In genomic region chr5:15005584-15005983, GRCm38 (mm10) we compare ENCODE assay signal across 18 mouse cellular contexts. TPM values are rescaled to one million over a fixed set of nuclear protein-coding genes. Genes with fewer than 3 reads are reported as not detected.
DNase-seq lines count a peak whose midpoint lies in the region; ATAC-seq and TF ChIP-seq lines count a peak whose summit lies in the region.
"Not testable (repeated sequence)": the region's sequence is repeated elsewhere in the genome, so short reads cannot be mapped to it uniquely, and the experiment has no call there.
"Had no signal": no experiment of that assay in that cellular context is flagged by ENCODE, and none has a peak within 500 bp of the region (broad histone marks: within the 10 kb centered on the region; RNA-seq: fewer than 3 reads in every experiment).

No protein-coding gene starts in this region.

- H3K4me1 ChIP-seq in heart, embryonic 11.5 days (ENCODE audit: control insufficient read depth, insufficient read depth, low read length); hindbrain, embryonic 14.5 days (replicated peaks; ENCODE audit: control insufficient read depth, insufficient read depth, low read length); kidney, embryonic 14.5 days (ENCODE audit: control insufficient read depth, insufficient read depth, low read length); limb, embryonic 14.5 days (ENCODE audit: control insufficient read depth, insufficient read depth, low read length); lung, embryonic 16.5 days (replicated peaks; ENCODE audit: control insufficient read depth, insufficient read depth, low read length); midbrain, embryonic 16.5 days (ENCODE audit: control insufficient read depth, insufficient read depth, low read length); stomach, embryonic 14.5 days (ENCODE audit: control insufficient read depth, insufficient read depth, low read length): not testable (repeated sequence)

- DNase-seq in hindbrain, embryonic 14.5 days (ENCODE audit: low spot score); limb, embryonic 14.5 days (ENCODE audit: low spot score): not testable (repeated sequence)

- not testable (repeated sequence) for TF ChIP-seq POLR2A in limb, embryonic 14.5 days (IDR thresholded peaks at IDR 0.05; ENCODE audit: borderline replicate concordance, extremely low read depth, insufficient read depth, insufficient read length)

- H3K4me2 ChIP-seq in heart, embryonic 11.5 days; hindbrain, embryonic 14.5 days (replicated peaks); kidney, embryonic 14.5 days (replicated peaks; ENCODE audit: low read depth, low read length); limb, embryonic 14.5 days (replicated peaks; ENCODE audit: low read depth, low read length, severe bottlenecking); lung, embryonic 16.5 days (ENCODE audit: low read depth, low read length); midbrain, embryonic 16.5 days (ENCODE audit: low read length); stomach, embryonic 14.5 days (replicated peaks; ENCODE audit: low read depth, low read length): not testable (repeated sequence)

- not testable (repeated sequence) for H3K9me3 ChIP-seq in heart, embryonic 11.5 days (replicated peaks; ENCODE audit: control insufficient read depth, low read length); limb, embryonic 14.5 days (ENCODE audit: control insufficient read depth, low read length); lung, embryonic 16.5 days (ENCODE audit: control insufficient read depth, low read length)
- H3K9me3 ChIP-seq in hindbrain, embryonic 14.5 days (ENCODE audit: control insufficient read depth, low read length) = peaks cover 23% of the 10 kb centered on the region
- H3K9me3 ChIP-seq in kidney, embryonic 14.5 days (ENCODE audit: control insufficient read depth, low read length) = peaks cover 13% of the 10 kb centered on the region
- H3K9me3 ChIP-seq in midbrain, embryonic 16.5 days (replicated peaks; ENCODE audit: control insufficient read depth, low read length, poor library complexity, severe bottlenecking) = peaks cover 22% of the 10 kb centered on the region
- peaks cover 12% of the 10 kb centered on the region; the same call in 1 of the 2 replicates for H3K9me3 ChIP-seq in stomach, embryonic 14.5 days (ENCODE audit: control insufficient read depth, low read depth, low read length)

- H3K4me3 ChIP-seq in heart, embryonic 11.5 days (ENCODE audit: low read depth, low read length); hindbrain, embryonic 14.5 days (replicated peaks; ENCODE audit: low read length); kidney, embryonic 14.5 days (ENCODE audit: low read length); limb, embryonic 14.5 days (replicated peaks; ENCODE audit: low read length); lung, embryonic 16.5 days (ENCODE audit: low read length); midbrain, embryonic 16.5 days (ENCODE audit: low read depth, low read length); stomach, embryonic 14.5 days (ENCODE audit: low read depth, low read length): not testable (repeated sequence)

- 0 out of 2 replicates have a peak, but pooled peaks have one; percentile 62 for ATAC-seq in cerebellum, adult (ENCODE audit: insufficient number of reproducible peaks, low FRiP score, low TSS enrichment)
- peak; percentile 29; the same call in 1 of the 2 replicates for ATAC-seq in heart, embryonic 11.5 days (replicated peaks; ENCODE audit: insufficient number of reproducible peaks, low FRiP score, low TSS enrichment)
- peak; percentile 46; the same call in 1 of the 2 replicates for ATAC-seq in hindbrain, embryonic 14.5 days (ENCODE audit: low FRiP score)
- peak; percentile 39; the same call in 1 of the 2 replicates for ATAC-seq in kidney, embryonic 14.5 days (ENCODE audit: low FRiP score, low TSS enrichment)
- ATAC-seq in limb, embryonic 14.5 days (ENCODE audit: low FRiP score, low read depth) = peak; percentile 28; the same call in 1 of the 2 replicates
- peak; percentile 43 for ATAC-seq in lung, embryonic 16.5 days (ENCODE audit: low read depth)
- peak; percentile 60; the same call in 1 of the 2 replicates for ATAC-seq in midbrain, embryonic 16.5 days
- ATAC-seq in stomach, embryonic 14.5 days (ENCODE audit: insufficient number of reproducible peaks, insufficient read depth, low FRiP score, low read depth) = 0 out of 2 replicates have a peak, but pooled peaks have one; percentile 30

- H3K27me3 ChIP-seq in heart, embryonic 11.5 days (ENCODE audit: control insufficient read depth, insufficient read depth, low read length); hindbrain, embryonic 14.5 days (ENCODE audit: control insufficient read depth, insufficient read depth, low read length); kidney, embryonic 14.5 days (ENCODE audit: control insufficient read depth, insufficient read depth, low read length); limb, embryonic 14.5 days (ENCODE audit: control insufficient read depth, insufficient read depth, low read length); lung, embryonic 16.5 days (ENCODE audit: control insufficient read depth, insufficient read depth, low read depth, low read length); midbrain, embryonic 16.5 days (ENCODE audit: control insufficient read depth, insufficient read depth, low read depth, low read length); stomach, embryonic 14.5 days (ENCODE audit: control insufficient read depth, insufficient read depth, low read length): not testable (repeated sequence)

- H3K9ac ChIP-seq in heart, embryonic 11.5 days (ENCODE audit: low read depth, low read length); hindbrain, embryonic 14.5 days; kidney, embryonic 14.5 days (ENCODE audit: low read depth, low read length); limb, embryonic 14.5 days (ENCODE audit: low read depth, low read length, severe bottlenecking); lung, embryonic 16.5 days (ENCODE audit: low read length); midbrain, embryonic 16.5 days (ENCODE audit: low read depth, low read length); stomach, embryonic 14.5 days (replicated peaks; ENCODE audit: low read depth, low read length): not testable (repeated sequence)

- not testable (repeated sequence) for H3K27ac ChIP-seq in heart, embryonic 11.5 days (ENCODE audit: low read depth, low read length); hindbrain, embryonic 14.5 days; kidney, embryonic 14.5 days (ENCODE audit: low read depth, low read length); limb, embryonic 14.5 days (replicated peaks; ENCODE audit: low read depth, low read length); lung, embryonic 16.5 days (ENCODE audit: low read length); midbrain, embryonic 16.5 days (ENCODE audit: low read length); stomach, embryonic 14.5 days (ENCODE audit: low read length)

- H3K36me3 ChIP-seq in heart, embryonic 11.5 days (ENCODE audit: control insufficient read depth, insufficient read depth, low read length); hindbrain, embryonic 14.5 days (replicated peaks; ENCODE audit: control insufficient read depth, insufficient read depth); kidney, embryonic 14.5 days (ENCODE audit: control insufficient read depth, insufficient read depth, low read length); limb, embryonic 14.5 days (ENCODE audit: control insufficient read depth, insufficient read depth, low read length); lung, embryonic 16.5 days (ENCODE audit: control insufficient read depth, insufficient read depth, low read length); midbrain, embryonic 16.5 days (ENCODE audit: control insufficient read depth, insufficient read depth, low read length); stomach, embryonic 14.5 days (ENCODE audit: control insufficient read depth, insufficient read depth, low read length): not testable (repeated sequence)

- WGBS in heart, embryonic 11.5 days (ENCODE audit: insufficient replicate concordance) = 58% methylated on average over 2 of the region's 4 CpGs
- 55% methylated on average over 2 of the region's 4 CpGs for WGBS in hindbrain, embryonic 14.5 days
- WGBS in kidney, embryonic 14.5 days = 54% methylated on average over 2 of the region's 4 CpGs
- 58% methylated on average over 2 of the region's 4 CpGs for WGBS in limb, embryonic 14.5 days
- whole genome bisulfite sequencing in lung, embryonic 16.5 days = 65% methylated on average over 2 of the region's 4 CpGs
- WGBS in midbrain, embryonic 16.5 days = 64% methylated on average over 2 of the region's 4 CpGs
- 66% methylated on average over 2 of the region's 4 CpGs for WGBS in stomach, embryonic 14.5 days

RNA-seq across cellular contexts. Expression of gene Gm10354, which starts 26.8 kb away (rescaled TPM):
- not detected in 2 replicates for polyA plus RNA-seq in heart, embryonic 11.5 days (2014; fragmentation: Nextera tagmentation; extraction: Ambion mirVana)
- polyA plus RNA-seq in hindbrain, embryonic 14.5 days (2014; fragmentation: Nextera tagmentation; extraction: Ambion mirVana) = not detected in 2 replicates
- polyA plus RNA-seq in kidney, embryonic 14.5 days (2014; fragmentation: Nextera tagmentation; extraction: Ambion mirVana) = not detected in 2 replicates
- polyA plus RNA-seq in limb, embryonic 14.5 days (2012; rRNA removed) = not detected in 2 replicates
- polyA plus RNA-seq in limb, embryonic 14.5 days (2014; fragmentation: Nextera tagmentation; extraction: Ambion mirVana) = not detected in 2 replicates
- not detected in 2 replicates for polyA plus RNA-seq in lung, embryonic 16.5 days (2015; fragmentation: Nextera tagmentation; extraction: Ambion mirVana)
- polyA plus RNA-seq in midbrain, embryonic 16.5 days (2015; fragmentation: Nextera tagmentation; extraction: Ambion mirVana) = not detected in 2 replicates
- polyA plus RNA-seq in stomach, embryonic 14.5 days (2014; fragmentation: Nextera tagmentation; extraction: Ambion mirVana) = not detected in 2 replicates
- polyA plus RNA-seq: adrenal gland, adult 2 months; forebrain, embryonic 16.5 days; heart, adult 2 months; hindbrain, embryonic 16.5 days; large intestine, adult 2 months; limb, embryonic 10.5 days; lung, adult 2 months; macrophage; midbrain, embryonic 10.5 days; small intestine, adult 2 months had no signal

RNA-seq across cellular contexts. Expression of gene Gm17019, which starts 27.2 kb away (rescaled TPM):
- polyA plus RNA-seq in heart, embryonic 11.5 days (2014; fragmentation: Nextera tagmentation; extraction: Ambion mirVana) = not detected in 2 replicates
- not detected in 2 replicates for polyA plus RNA-seq in hindbrain, embryonic 14.5 days (2014; fragmentation: Nextera tagmentation; extraction: Ambion mirVana)
- polyA plus RNA-seq in kidney, embryonic 14.5 days (2014; fragmentation: Nextera tagmentation; extraction: Ambion mirVana) = not detected in 2 replicates
- polyA plus RNA-seq in limb, embryonic 14.5 days (2012; rRNA removed) = not detected in 2 replicates
- polyA plus RNA-seq in limb, embryonic 14.5 days (2014; fragmentation: Nextera tagmentation; extraction: Ambion mirVana) = not detected in 2 replicates
- polyA plus RNA-seq in lung, embryonic 16.5 days (2015; fragmentation: Nextera tagmentation; extraction: Ambion mirVana) = not detected in 2 replicates
- polyA plus RNA-seq in midbrain, embryonic 16.5 days (2015; fragmentation: Nextera tagmentation; extraction: Ambion mirVana) = not detected in 2 replicates
- polyA plus RNA-seq in stomach, embryonic 14.5 days (2014; fragmentation: Nextera tagmentation; extraction: Ambion mirVana) = not detected in 2 replicates
- polyA plus RNA-seq: adrenal gland, adult 2 months; forebrain, embryonic 16.5 days; heart, adult 2 months; hindbrain, embryonic 16.5 days; large intestine, adult 2 months; limb, embryonic 10.5 days; lung, adult 2 months; macrophage; midbrain, embryonic 10.5 days; small intestine, adult 2 months had no signal
